Mouse (Mus musculus) G1E (cell line): Measurements from ENCODE around the gene Nfkb1. TPM values are rescaled to one million over a fixed set of nuclear protein-coding genes. Genes with fewer than 3 reads are reported as not detected.

Experiments
- ATAC-seq: 2 replicates; pipeline ENCODE4 v1.8.0; 2016; ENCODE audit warnings: mild to moderate bottlenecking; ENCODE audit not compliant: insufficient number of reproducible peaks, poor library complexity, low FRiP score, severe bottlenecking; ENCODE audit errors: extremely low read depth
- DNase-seq: peaks from one replicate; pipeline ENCODE4 v3.0.0; 2012; ENCODE audit warnings: low spot score
- H3K27me3 ChIP-seq: 2 replicates; pipeline ENCODE4 v1.6.1; 2012; ENCODE audit warnings: mild to moderate bottlenecking, low read length, inconsistent platforms; ENCODE audit not compliant: insufficient read depth
- H3K36me3 ChIP-seq: replicated peaks from 2 replicates; pipeline ENCODE3; 2012; ENCODE audit warnings: mild to moderate bottlenecking, inconsistent platforms
- H3K4me1 ChIP-seq: 2 replicates; pipeline ENCODE4 v1.6.1; 2012; ENCODE audit warnings: low read depth, low read length, inconsistent platforms, mixed read lengths; ENCODE audit not compliant: insufficient read depth
- H3K4me3 ChIP-seq: 2 replicates; pipeline ENCODE4 v1.5.1; 2012; ENCODE audit warnings: low read depth, mild to moderate bottlenecking, inconsistent platforms, low read length, moderate library complexity, mixed read lengths
- H3K9me3 ChIP-seq: replicated peaks from 2 replicates; pipeline ENCODE4 v1.6.1; 2012; ENCODE audit warnings: inconsistent platforms
- CTCF ChIP-seq: IDR thresholded peaks from 2 replicates; pipeline ENCODE4 v1.5.1; 2012; ENCODE audit warnings: low read depth, low read length, inconsistent platforms, mixed read lengths
- GATA1 ChIP-seq: IDR thresholded peaks from 2 replicates; pipeline ENCODE4 v1.6.1; 2012; ENCODE audit warnings: borderline replicate concordance, low read length, inconsistent platforms, mixed read lengths
- GATA2 ChIP-seq: IDR thresholded peaks from 2 replicates; pipeline ENCODE4 v1.6.1; 2012; ENCODE audit warnings: low read depth, low read length, inconsistent platforms, borderline replicate concordance
- POLR2AphosphoS5 ChIP-seq: IDR thresholded peaks from 2 replicates; pipeline ENCODE4 v1.6.1; 2012; ENCODE audit warnings: low read depth, low read length, inconsistent platforms; ENCODE audit not compliant: insufficient replicate concordance
- TAL1 ChIP-seq: conservative IDR thresholded peaks from 2 replicates; pipeline ENCODE4 v1.6.1; 2012; ENCODE audit warnings: low read depth, low read length, inconsistent platforms, mixed read lengths
- polyA plus RNA-seq: library from polyadenylated mRNA; stranded (reverse); fragments of >175 nt; gene quantifications from 2 replicates; pipeline ENCODE4 v1.2.3, GENCODE M21; 2012
- total RNA-seq, 2 experiments: library from RNA; stranded (forward) in 1 of 2; stranded (reverse) in 1 of 2; fragments of 200-1000 nt in 1 of 2; fragments of >200 nt in 1 of 2; fragmentation: Nextera tagmentation in 1 of 2; gene quantifications; 2 replicates each; pipeline ENCODE4 v1.2.3; 2014 to 2017

Gene Nfkb1
- total and polyA plus RNA-seq, 3 experiments: 3.5 to 11.0 (median 3.8) TPM

- TF ChIP-seq POLR2AphosphoS5 (no peak), GATA2 (no peak), TAL1 (no peak), GATA1 (no peak), CTCF (no peak)
- Histone ChIP-seq H3K4me3 (no peak overlapping the region), H3K36me3 (peaks cover 26% of the 10 kb centered on the region), H3K27me3 (no peaks in the 10 kb centered on the region), H3K9me3 (no peaks in the 10 kb centered on the region), H3K4me1 (peaks cover 3% of the 10 kb centered on the region; the same call in 1 of the 2 replicates)
- no peak for ATAC-seq
- DNase-seq: no peak
Measured at GRCm38 (mm10) chr3:135562036-135562435, 129.3 kb downstream of the Nfkb1 start.

DNA sequence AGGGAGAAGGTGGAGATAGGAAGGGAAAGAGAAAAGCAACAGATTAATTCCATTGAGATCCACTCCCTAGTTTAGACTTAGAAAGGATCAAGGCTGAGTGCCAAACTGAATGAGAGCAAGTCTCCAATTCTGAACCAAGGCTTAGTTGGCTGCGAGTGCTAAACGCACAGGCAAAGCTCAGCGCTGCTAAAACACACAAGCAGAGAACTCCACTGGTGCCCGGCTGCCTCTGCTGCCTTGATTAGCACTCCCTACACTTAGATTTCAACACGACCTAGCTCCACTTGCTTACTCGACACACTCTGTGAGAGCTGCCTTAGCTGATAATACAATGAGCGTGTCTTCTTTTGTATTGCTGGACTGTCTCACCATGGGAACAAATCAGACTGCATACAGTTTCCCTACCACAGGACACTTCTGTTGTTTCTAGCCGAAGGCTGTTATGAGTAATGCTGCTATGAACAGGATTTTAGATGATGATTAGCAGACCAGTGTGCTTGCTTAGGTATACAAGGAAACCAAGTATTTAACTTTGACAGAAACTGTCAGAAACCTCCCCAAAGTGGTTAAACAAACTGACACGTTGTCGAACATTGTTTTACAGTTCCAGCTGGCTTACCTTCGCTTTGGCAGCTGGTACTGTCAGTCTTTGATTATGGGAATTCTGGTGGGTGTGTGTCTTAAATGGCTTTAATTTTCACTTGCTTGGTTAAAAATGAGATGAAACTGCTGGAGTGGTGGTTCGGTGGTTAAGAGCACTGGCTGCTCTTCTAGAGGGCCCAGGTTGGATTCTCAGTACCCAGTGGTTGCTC lies 134.3 kb downstream of the Nfkb1 start:
- H3K27me3 ChIP-seq: no peaks in the 10 kb centered on the region
- peaks cover 6% of the 10 kb centered on the region for H3K9me3 ChIP-seq
- no peak for DNase-seq
- 0 out of 2 replicates have a peak, but pooled peaks cover 3% of the 10 kb centered on the region for H3K4me1 ChIP-seq
- TF ChIP-seq GATA1 (no peak), TAL1 (no peak), GATA2 (no peak), POLR2AphosphoS5 (no peak)
- peaks cover 29% of the 10 kb centered on the region for H3K36me3 ChIP-seq
- no peak overlapping the region for H3K4me3 ChIP-seq
- ATAC-seq: no peak

DNA sequence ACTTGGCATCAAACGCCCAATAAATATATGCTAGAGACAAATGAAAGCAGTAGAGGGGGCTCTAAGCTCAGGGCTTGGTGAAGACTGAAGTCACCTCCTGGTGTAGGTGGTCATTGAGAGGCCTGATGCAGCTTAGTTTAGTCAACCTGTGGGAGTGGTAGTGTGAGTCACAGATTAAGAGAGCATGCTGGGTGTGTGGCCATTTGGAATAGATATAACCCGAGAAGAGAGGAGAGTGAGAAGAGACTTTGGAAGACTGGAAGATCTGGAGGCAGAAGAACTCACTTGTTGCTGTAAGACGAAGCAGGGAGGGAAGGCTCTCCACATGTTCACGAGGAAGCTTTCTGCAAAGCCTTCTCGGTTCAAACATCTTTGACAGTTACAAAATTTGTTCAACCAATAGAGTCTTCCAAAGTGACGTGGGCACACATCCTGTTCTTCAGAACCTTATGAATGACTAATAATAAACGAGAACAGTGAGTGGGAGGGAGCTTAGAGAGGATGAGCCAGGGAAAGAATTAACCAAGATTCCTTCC lies 135.2 kb downstream of the Nfkb1 start:
- Histone ChIP-seq H3K27me3 (no peaks in the 10 kb centered on the region), H3K4me1 (0 out of 2 replicates have a peak, but pooled peaks cover 3% of the 10 kb centered on the region), H3K9me3 (peaks cover 6% of the 10 kb centered on the region), H3K4me3 (no peak overlapping the region), H3K36me3 (peaks cover 29% of the 10 kb centered on the region)
- ATAC-seq (no peak), DNase-seq (no peak)
- no peak for TF ChIP-seq GATA1
- TF ChIP-seq TAL1: no peak
- no peak for TF ChIP-seq GATA2
- no peak for TF ChIP-seq POLR2AphosphoS5
- no peak for TF ChIP-seq CTCF

DNA sequence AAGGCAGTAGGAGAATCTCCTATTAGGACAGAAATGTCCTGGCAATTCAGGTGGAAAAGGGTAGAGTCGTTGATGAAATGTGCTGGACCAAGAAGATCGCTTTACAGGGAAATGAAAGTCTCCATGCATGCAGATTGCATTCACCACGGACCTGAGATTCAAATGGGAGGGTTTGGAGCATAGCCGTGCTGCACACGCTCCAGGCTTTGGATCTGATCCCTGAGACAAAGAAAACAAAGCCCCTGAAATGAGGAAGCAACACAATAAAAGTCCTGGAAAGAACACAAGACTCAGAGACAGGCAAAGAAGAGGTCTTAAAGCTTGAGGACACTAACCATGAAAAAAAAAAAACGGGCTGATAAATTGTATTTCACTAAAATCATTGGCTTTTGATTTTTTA lies 136.2 kb downstream of the Nfkb1 start:
- peaks cover 6% of the 10 kb centered on the region for H3K9me3 ChIP-seq
- H3K27me3 ChIP-seq: no peaks in the 10 kb centered on the region
- DNase-seq: no peak
- no peak for ATAC-seq
- 0 out of 2 replicates have a peak, but pooled peaks cover 3% of the 10 kb centered on the region for H3K4me1 ChIP-seq
- H3K4me3 ChIP-seq: no peak overlapping the region
- H3K36me3 ChIP-seq: peaks cover 25% of the 10 kb centered on the region
- no peak for TF ChIP-seq GATA1
- TF ChIP-seq CTCF: no peak
- no peak for TF ChIP-seq POLR2AphosphoS5
- no peak for TF ChIP-seq GATA2
- no peak for TF ChIP-seq TAL1

DNA sequence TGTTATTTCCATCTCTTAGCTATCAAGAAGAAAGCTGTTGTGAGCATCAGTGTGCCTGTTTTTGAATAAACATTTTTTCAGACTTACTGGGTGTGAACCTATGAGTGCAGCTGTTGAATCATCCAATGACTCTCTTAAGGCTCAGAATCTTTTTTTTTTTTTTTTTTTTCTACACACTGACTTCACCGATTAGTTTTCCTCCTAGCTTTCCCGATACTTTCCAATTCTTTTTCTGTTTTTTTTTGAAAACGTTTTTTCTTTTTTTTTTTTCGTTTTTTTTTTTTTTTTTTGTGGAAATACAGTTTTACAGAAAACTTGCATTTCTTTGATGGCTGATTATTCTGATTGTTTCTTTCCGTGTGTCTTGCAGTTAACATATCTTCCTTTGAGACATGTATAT lies 138.5 kb downstream of the Nfkb1 start:
- Histone ChIP-seq H3K9me3 (peaks cover 6% of the 10 kb centered on the region), H3K36me3 (peaks cover 27% of the 10 kb centered on the region), H3K4me3 (no peak overlapping the region), H3K27me3 (no peaks in the 10 kb centered on the region), H3K4me1 (0 out of 2 replicates have a peak, but pooled peaks cover 3% of the 10 kb centered on the region)
- TF ChIP-seq GATA1 (no peak), POLR2AphosphoS5 (no peak), GATA2 (no peak), CTCF (no peak), TAL1 (no peak)
- DNase-seq (no peak), ATAC-seq (no peak)

GRCm38 (mm10) chr3:135547298-135547697 lies 144.0 kb downstream of the Nfkb1 start:
- Histone ChIP-seq H3K36me3 (peaks cover 37% of the 10 kb centered on the region), H3K9me3 (no peaks in the 10 kb centered on the region), H3K4me3 (no peak overlapping the region), H3K4me1 (no peaks in the 10 kb centered on the region), H3K27me3 (no peaks in the 10 kb centered on the region)
- no peak for TF ChIP-seq GATA2
- no peak for TF ChIP-seq CTCF
- TF ChIP-seq POLR2AphosphoS5: no peak
- no peak for TF ChIP-seq TAL1
- no peak for TF ChIP-seq GATA1
- ATAC-seq: no peak
- no peak for DNase-seq
